Mouse (Mus musculus) ES-E14 (cell line): ENCODE data around the gene Wdpcp. TPM values are rescaled to one million over a fixed set of nuclear protein-coding genes. Genes with fewer than 3 reads are reported as not detected.

Experiments used
- DNase-seq: peaks from one replicate; pipeline ENCODE4 v3.0.0-alpha.2; 2013; ENCODE audit warnings: low read depth, low spot score
- H3K27ac ChIP-seq: 2 replicates; pipeline ENCODE4 v1.5.1; 2012; ENCODE audit warnings: low read depth, mild to moderate bottlenecking, low read length, moderate library complexity, mixed read lengths; ENCODE audit not compliant: poor library complexity, insufficient read depth, severe bottlenecking
- H3K36me3 ChIP-seq: 2 replicates; pipeline ENCODE4 v1.6.1; 2012; ENCODE audit warnings: mild to moderate bottlenecking, low read length, moderate library complexity, mixed read lengths; ENCODE audit not compliant: control insufficient read depth, poor library complexity, insufficient read depth, severe bottlenecking
- H3K4me1 ChIP-seq, 2 experiments: fragments of 150-350 bp in 1 of 2; sonication (generic) in 1 of 2; 2 replicates each; pipeline ENCODE4 v1.6.1; 2012; ENCODE audit warnings: low read length in 2 of 2, mild to moderate bottlenecking in 1 of 2, mixed read lengths in 1 of 2; ENCODE audit not compliant: control insufficient read depth in 2 of 2, insufficient read depth in 2 of 2, poor library complexity in 1 of 2
- H3K4me3 ChIP-seq, 2 experiments: fragments of 150-350 bp in 1 of 2; sonication (generic) in 1 of 2; 2 replicates each; pipeline ENCODE4 v1.5.1; 2012; ENCODE audit warnings: low read length in 2 of 2, low read depth in 1 of 2, mild to moderate bottlenecking in 1 of 2, mixed read lengths in 1 of 2; ENCODE audit not compliant: insufficient read depth in 1 of 2, poor library complexity in 1 of 2, severe bottlenecking in 1 of 2
- H3K9ac ChIP-seq: 2 replicates; pipeline ENCODE4 v1.6.1; 2012; ENCODE audit warnings: low read depth, mild to moderate bottlenecking, low read length, mixed read lengths; ENCODE audit not compliant: poor library complexity, insufficient read depth, severe bottlenecking
- H3K9me3 ChIP-seq: fragments of 150-350 bp; sonication (generic); 2 replicates; pipeline ENCODE4 v1.6.1; 2012; ENCODE audit warnings: low read depth, mild to moderate bottlenecking, low read length; ENCODE audit not compliant: control insufficient read depth, insufficient read depth
- CHD2 ChIP-seq: IDR thresholded peaks from 2 replicates; pipeline ENCODE4 v1.6.1; 2014; ENCODE audit warnings: mild to moderate bottlenecking, low read depth, low read length, inconsistent platforms
- HCFC1 ChIP-seq: IDR thresholded peaks from 2 replicates; pipeline ENCODE4 v1.6.1; 2012; ENCODE audit warnings: low read length, inconsistent platforms, borderline replicate concordance; ENCODE audit not compliant: insufficient read depth
- MAFK ChIP-seq: IDR thresholded peaks from 2 replicates; pipeline ENCODE4 v1.6.1; 2014; ENCODE audit warnings: mild to moderate bottlenecking, low read depth, low read length, inconsistent platforms; ENCODE audit not compliant: insufficient read depth
- ZC3H11A ChIP-seq: IDR thresholded peaks from 2 replicates; pipeline ENCODE4 v1.6.1; 2012; ENCODE audit warnings: low read depth, mild to moderate bottlenecking, inconsistent platforms, low read length, borderline replicate concordance
- ZNF384 ChIP-seq: IDR thresholded peaks from 2 replicates; pipeline ENCODE4 v1.6.1; 2012; ENCODE audit warnings: low read depth, low read length, inconsistent platforms
- in situ Hi-C, 2 experiments: fragments of 600-800 bp; cut with MboI; formaldehyde crosslinking; loops; one replicate each; pipeline ENCODE4 v1.15.1; 2025; ENCODE audit warnings: low sequenced_read_pairs in 2 of 2, inconsistent platforms in 1 of 2; ENCODE audit not compliant: unreplicated experiment in 2 of 2
- total RNA-seq: library from RNA; depleted of rRNA; stranded (reverse); fragments of 300-350 nt; gene quantifications from 2 replicates; pipeline ENCODE4 v1.2.3, GENCODE M21; 2012

The Wdpcp gene
- total RNA-seq, 1 experiment, result 3.0 TPM

- in situ Hi-C loops, result no loop called here
- TF ChIP-seq HCFC1 (no peak), ZNF384 (no peak), CHD2 (no peak), MAFK (no peak), ZC3H11A (no peak)
These were observed 74.1 kb downstream of the Wdpcp start for GRCm38 (mm10) chr11:21646136-21646535.

GRCm38 (mm10) chr11:21658985-21659384 is 87.0 kb downstream of the Wdpcp start:
- Histone ChIP-seq H3K36me3 (no peaks in the 10 kb centered on the region), H3K9me3 (no peaks in the 10 kb centered on the region), H3K9ac (no peak overlapping the region), H3K4me3 (no peak overlapping the region), H3K27ac (no peak overlapping the region), H3K4me1 (no peaks in the 10 kb centered on the region)
- TF ChIP-seq HCFC1 (no peak), ZNF384 (no peak), ZC3H11A (no peak), CHD2 (no peak), MAFK (no peak)
- in situ Hi-C loops, result no loop called here
- peak; percentile 16 for DNase-seq

More at GRCm38 (mm10) chr11:21646136-21646535, 74.1 kb downstream of the Wdpcp start:
- DNase-seq, result no peak
- H3K4me3 ChIP-seq, result no peak overlapping the region
- H3K9ac ChIP-seq, result no peak overlapping the region
- no peaks in the 10 kb centered on the region for H3K36me3 ChIP-seq
- H3K27ac ChIP-seq, result no peak overlapping the region
- no peaks in the 10 kb centered on the region for H3K9me3 ChIP-seq
- H3K4me1 ChIP-seq, result no peaks in the 10 kb centered on the region

- DNase-seq, result no peak
- no peaks in the 10 kb centered on the region for H3K36me3 ChIP-seq
- H3K9me3 ChIP-seq, result no peaks in the 10 kb centered on the region
- TF ChIP-seq MAFK, result no peak
- no peaks in the 10 kb centered on the region for H3K4me1 ChIP-seq
- in situ Hi-C loops, result no loop called here
- H3K9ac ChIP-seq, result no peak overlapping the region
- no peak overlapping the region for H3K27ac ChIP-seq
- H3K4me3 ChIP-seq, result no peak overlapping the region
These were observed 105.0 kb downstream of the Wdpcp start for GRCm38 (mm10) chr11:21677034-21677433.

- TF ChIP-seq MAFK (no peak), CHD2 (no peak), ZC3H11A (no peak), ZNF384 (no peak), HCFC1 (no peak)
- H3K36me3 ChIP-seq, result no peaks in the 10 kb centered on the region
- H3K9me3 ChIP-seq, result no peaks in the 10 kb centered on the region
- H3K4me1 ChIP-seq, result no peaks in the 10 kb centered on the region
- no peak for DNase-seq
- in situ Hi-C loops, result no loop called here
- no peak overlapping the region for H3K4me3 ChIP-seq
- H3K9ac ChIP-seq, result no peak overlapping the region
- H3K27ac ChIP-seq, result no peak overlapping the region
These were observed 116.4 kb downstream of the Wdpcp start for GRCm38 (mm10) chr11:21688441-21688840.

- no peak for DNase-seq
- in situ Hi-C loops, result no loop called here
- Histone ChIP-seq H3K9me3 (no peaks in the 10 kb centered on the region), H3K4me3 (no peak overlapping the region), H3K4me1 (no peaks in the 10 kb centered on the region), H3K9ac (no peak overlapping the region), H3K27ac (no peak overlapping the region), H3K36me3 (no peaks in the 10 kb centered on the region)
- no peak for TF ChIP-seq CHD2
- TF ChIP-seq ZNF384, result no peak
- no peak for TF ChIP-seq MAFK
- TF ChIP-seq HCFC1, result no peak
- TF ChIP-seq ZC3H11A, result no peak
These were observed 118.7 kb downstream of the Wdpcp start for GRCm38 (mm10) chr11:21690730-21691129.
